Mouse (Mus musculus) pancreas, adult 10 weeks (tissue): ENCODE results near the gene 1700066M21Rik. TPM values are rescaled to one million over a fixed set of nuclear protein-coding genes. Genes with fewer than 3 reads are reported as not detected.

ENCODE experiments used
- polyA plus RNA-seq: library from polyadenylated mRNA; stranded (reverse); fragments of 350-450 nt; fragmentation: Illumina TruSeq; extraction: RNeasy Lipid Tissue Mini Kit (QIAGEN cat#74804); gene quantifications from one replicate; pipeline ENCODE4 v1.2.3, GENCODE M21; 2015; ENCODE audit warnings: low read depth, low replicate concordance; ENCODE audit not compliant: insufficient read depth

1700066M21Rik gene
- 1.2 TPM for polyA plus RNA-seq

DNA sequence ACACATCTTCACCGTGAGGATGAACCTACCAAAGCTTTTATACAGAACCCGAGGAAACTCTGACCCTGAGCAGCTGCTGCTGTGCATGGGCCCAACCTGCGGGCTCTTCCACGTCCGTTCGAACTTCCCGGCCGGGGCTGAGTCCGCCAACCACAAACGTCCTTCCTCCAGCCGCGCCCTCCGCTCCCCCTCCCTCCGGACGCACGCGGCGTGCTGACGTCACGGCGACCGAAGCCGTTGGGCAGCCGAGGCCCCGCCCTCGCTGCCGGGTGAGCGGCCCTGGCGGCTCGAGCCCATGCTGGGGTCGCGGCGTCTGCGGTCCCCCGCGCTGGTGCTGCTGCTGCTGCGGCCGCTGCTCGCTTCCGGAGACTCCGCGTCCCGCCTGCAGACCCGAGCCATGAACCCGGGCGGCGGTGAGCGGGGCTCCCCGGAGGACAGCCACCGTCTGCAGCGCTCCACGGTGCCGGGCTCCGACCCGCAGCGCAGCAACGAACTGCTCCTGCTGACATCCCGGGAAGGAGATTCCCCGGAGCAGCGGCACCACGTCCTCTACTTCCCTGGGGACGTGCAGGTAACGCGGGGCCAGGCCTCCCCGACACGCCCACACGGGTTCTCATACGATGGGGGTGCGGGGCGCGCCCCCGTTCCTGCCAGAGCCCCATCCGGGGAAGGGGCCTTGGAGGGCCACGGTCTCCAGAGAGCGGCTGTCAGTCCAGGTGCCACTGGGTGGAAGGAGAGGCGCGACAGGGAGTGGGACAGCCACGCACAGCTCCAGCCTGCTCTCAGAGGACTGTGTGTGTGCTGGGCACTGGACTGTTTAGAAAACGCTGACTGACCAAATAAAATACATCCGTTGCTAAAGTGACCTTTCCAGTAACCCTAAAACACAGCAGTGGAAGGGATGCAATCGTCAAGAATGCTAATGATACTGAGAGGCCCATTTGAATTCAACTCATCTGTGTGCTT, at the start of gene 1700066M21Rik:
1700066M21Rik (plus strand) TSS at position 245 of the 966 bp plus-strand sequence.

DNA sequence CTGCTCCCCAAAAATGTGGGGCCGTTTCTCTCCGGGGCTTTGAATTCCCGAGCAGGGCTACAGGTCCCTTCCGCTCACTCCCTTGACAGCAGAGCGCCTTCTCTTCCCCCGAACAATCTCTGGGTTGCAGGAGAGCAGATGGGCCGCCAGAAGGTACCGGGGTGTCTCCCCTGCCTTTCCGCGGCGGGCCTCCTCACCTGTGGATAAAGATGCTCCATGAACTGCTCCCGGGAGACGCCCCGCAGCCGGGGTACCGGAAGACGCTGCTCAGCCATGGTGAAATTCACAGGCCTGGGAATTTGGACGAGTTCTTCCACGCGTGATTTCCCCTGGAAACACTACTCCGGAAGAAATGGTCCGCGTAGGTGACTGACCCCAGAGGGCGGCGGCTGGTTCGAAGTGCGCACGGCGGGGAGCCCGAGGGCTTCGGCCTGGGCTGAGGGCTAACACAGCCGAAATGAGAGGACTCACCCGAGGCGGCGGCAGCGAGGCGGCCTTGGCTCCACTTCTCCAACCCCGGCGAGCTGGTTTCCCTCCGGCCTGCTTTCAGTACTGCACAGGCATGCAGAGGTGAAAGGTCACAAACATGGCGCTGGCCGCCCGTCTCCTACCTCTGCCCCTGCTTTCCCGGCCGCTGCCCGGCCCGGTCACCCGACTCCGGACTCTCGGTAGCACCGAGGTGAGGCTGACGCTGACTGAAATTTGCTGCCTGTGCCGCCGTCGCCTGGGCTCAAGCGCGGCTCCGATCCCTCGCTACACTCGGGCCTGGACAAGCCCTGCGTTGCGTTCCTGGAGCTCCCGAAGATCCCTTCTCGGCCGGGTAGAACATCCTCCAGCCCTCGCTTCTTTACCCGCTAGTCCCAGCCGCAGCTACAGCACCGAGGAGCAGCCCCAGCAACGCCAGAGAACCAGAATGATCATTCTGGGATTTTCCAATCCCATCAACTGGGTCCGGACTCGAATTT, 29.0 kb downstream of the 1700066M21Rik start, which contains the start of the genes Maip1 and Tyw5:
Maip1 (plus strand) TSS at position 142 of the 965 bp plus-strand sequence.
Tyw5 (minus strand) TSS at position 915 of the 965 bp plus-strand sequence.

Other genes with a start within 250 kb of the 1700066M21Rik start
- gene Maip1, start 28.7 kb downstream of the 1700066M21Rik start, polyA plus RNA-seq: 1.6 TPM
- 3.1 TPM for gene Tyw5, start 29.5 kb downstream of the 1700066M21Rik start, polyA plus RNA-seq